Mouse (Mus musculus) liver, embryonic 12.5 days (tissue): ENCODE data around the gene Rnf225. TPM values are rescaled to one million over a fixed set of nuclear protein-coding genes. Genes with fewer than 3 reads are reported as not detected.
"Not testable (repeated sequence)": the region's sequence is repeated elsewhere in the genome, so short reads cannot be mapped to it uniquely, and the experiment has no call there.

ENCODE experiments used
- ATAC-seq: fragments of 200-750 bp; cut with Nextera tagmentation; 2 replicates; pipeline ENCODE4 v1.8.0; 2017; ENCODE audit warnings: moderate number of reproducible peaks, mild to moderate bottlenecking, moderate library complexity
- H3K27ac ChIP-seq: fragments of 300-500 bp; sonication (generic); 2 replicates; pipeline ENCODE4 v1.5.1; 2016; ENCODE audit warnings: mild to moderate bottlenecking
- H3K27me3 ChIP-seq: fragments of 300-500 bp; sonication (generic); replicated peaks from 2 replicates; pipeline ENCODE4 v1.6.1; 2016; ENCODE audit warnings: mild to moderate bottlenecking, moderate library complexity
- H3K36me3 ChIP-seq: fragments of 300-500 bp; sonication (generic); 2 replicates; pipeline ENCODE4 v1.6.1; 2016; ENCODE audit warnings: mild to moderate bottlenecking, moderate library complexity
- H3K4me1 ChIP-seq: fragments of 300-500 bp; sonication (generic); 2 replicates; pipeline ENCODE4 v1.6.1; 2016
- H3K4me2 ChIP-seq: fragments of 300-500 bp; sonication (generic); 2 replicates; pipeline ENCODE4 v1.6.1; 2016; ENCODE audit warnings: mild to moderate bottlenecking, moderate library complexity
- H3K4me3 ChIP-seq: fragments of 300-500 bp; sonication (generic); 2 replicates; pipeline ENCODE4 v1.5.1; 2016; ENCODE audit warnings: mild to moderate bottlenecking, moderate library complexity
- H3K9ac ChIP-seq: fragments of 300-500 bp; sonication (generic); 2 replicates; pipeline ENCODE4 v1.6.1; 2016; ENCODE audit warnings: mild to moderate bottlenecking, moderate library complexity
- H3K9me3 ChIP-seq: fragments of 300-500 bp; sonication (generic); replicated peaks from 2 replicates; pipeline ENCODE4 v1.6.1; 2016; ENCODE audit warnings: mild to moderate bottlenecking, moderate library complexity
- WGBS: fragments of 180-500 bp; shearing (Covaris S2); methylation state at CpG from one replicate; pipeline ENCODE4 v1.1.7; 2016; ENCODE audit not compliant: insufficient replicate concordance; 5-methylcytosine and 5-hydroxymethylcytosine counted together
- polyA plus RNA-seq: library from polyadenylated mRNA; unstranded; fragments of >200 nt; fragmentation: Nextera tagmentation; extraction: Ambion mirVana; gene quantifications from 2 replicates; pipeline ENCODE4 v1.2.1, GENCODE M21; 2016

Gene Rnf225
- polyA plus RNA-seq, 1 experiment from 2014 or later: 0.43 TPM

- no peak for ATAC-seq
- peaks cover 23% of the 10 kb centered on the region for H3K4me1 ChIP-seq
- WGBS: 86% methylated on average over 1 of the region's 1 CpGs
- no peaks in the 10 kb centered on the region for H3K9me3 ChIP-seq
- no peak overlapping the region for H3K4me2 ChIP-seq
- H3K27ac ChIP-seq: no peak overlapping the region
- no peaks in the 10 kb centered on the region for H3K27me3 ChIP-seq
- no peak overlapping the region for H3K9ac ChIP-seq
- no peak overlapping the region for H3K4me3 ChIP-seq
- peaks cover 71% of the 10 kb centered on the region for H3K36me3 ChIP-seq
Observed at GRCm38 (mm10) chr7:12905146-12905545, 22.1 kb upstream of the Rnf225 start.

- 20% methylated on average over 7 of the region's 7 CpGs for WGBS
- Histone ChIP-seq H3K9ac (peak overlapping the region; percentile 69), H3K4me1 (peaks cover 13% of the 10 kb centered on the region; the same call in 1 of the 2 replicates), H3K4me3 (peak overlapping the region; percentile 70), H3K27ac (peak overlapping the region; percentile 90), H3K27me3 (no peaks in the 10 kb centered on the region), H3K36me3 (peaks cover 42% of the 10 kb centered on the region), H3K4me2 (peak overlapping the region; percentile 74), H3K9me3 (no peaks in the 10 kb centered on the region)
- ATAC-seq: peak; percentile 62
Observed at GRCm38 (mm10) chr7:12909498-12909962, 17.7 kb upstream of the Rnf225 start.

GRCm38 (mm10) chr7:12910181-12910668 lies 17.0 kb upstream of the Rnf225 start:
- no peaks in the 10 kb centered on the region for H3K9me3 ChIP-seq
- whole genome bisulfite sequencing: 4% methylated on average over 19 of the region's 19 CpGs

GRCm38 (mm10) chr7:12913556-12913955 lies 13.7 kb upstream of the Rnf225 start:
- H3K36me3 ChIP-seq: peaks cover 2% of the 10 kb centered on the region
- no peak for ATAC-seq
- no peak overlapping the region for H3K9ac ChIP-seq
- no peak overlapping the region for H3K27ac ChIP-seq
- H3K4me3 ChIP-seq: no peak overlapping the region
- peaks cover 12% of the 10 kb centered on the region; the same call in 1 of the 2 replicates for H3K4me1 ChIP-seq
- H3K4me2 ChIP-seq: no peak overlapping the region
- H3K9me3 ChIP-seq: no peaks in the 10 kb centered on the region
- no peaks in the 10 kb centered on the region for H3K27me3 ChIP-seq

More at GRCm38 (mm10) chr7:12910181-12910668, 17.0 kb upstream of the Rnf225 start:
- H3K9ac ChIP-seq: peak overlapping the region; percentile 69
- peaks cover 35% of the 10 kb centered on the region for H3K36me3 ChIP-seq
- H3K27me3 ChIP-seq: no peaks in the 10 kb centered on the region
- H3K4me3 ChIP-seq: peak overlapping the region; percentile 70
- ATAC-seq: peak; percentile 84
- peak overlapping the region; percentile 74 for H3K4me2 ChIP-seq
- peaks cover 12% of the 10 kb centered on the region; the same call in 1 of the 2 replicates for H3K4me1 ChIP-seq
- peak overlapping the region; percentile 90 for H3K27ac ChIP-seq

GRCm38 (mm10) chr7:12920495-12920894 lies 6.7 kb upstream of the Rnf225 start:
- peaks cover 43% of the 10 kb centered on the region for H3K4me1 ChIP-seq
- H3K36me3 ChIP-seq: peaks cover 27% of the 10 kb centered on the region
- WGBS: 72% methylated on average over 7 of the region's 8 CpGs
- H3K9ac ChIP-seq: peak overlapping the region; percentile 83; the same call in 1 of the 2 replicates
- H3K9me3 ChIP-seq, H3K27ac ChIP-seq, ATAC-seq, H3K27me3 ChIP-seq: not testable (repeated sequence)
- H3K4me2 ChIP-seq: peak overlapping the region; percentile 88
- 0 out of 2 replicates have a peak overlapping the region, but pooled peaks have one; percentile 84 for H3K4me3 ChIP-seq

GRCm38 (mm10) chr7:12921318-12921704 lies 5.9 kb upstream of the Rnf225 start:
- ATAC-seq: no peak
- 0% methylated on average over 3 of the region's 3 CpGs for WGBS

GRCm38 (mm10) chr7:12921705-12922465 lies 5.3 kb upstream of the Rnf225 start, which contains the start of gene Rps5:
TSS of gene Rps5 (plus strand) at chr7:12922290.
- Histone ChIP-seq H3K4me3 (peak within 1 kb of the TSS; percentile 84), H3K27ac (peak within 1 kb of the TSS; percentile 91), H3K36me3 (peaks cover 41% of the 10 kb centered on the region), H3K4me2 (peak within 1 kb of the TSS; percentile 88), H3K9ac (peak within 1 kb of the TSS; percentile 87), H3K9me3 (no peaks in the 10 kb centered on the region), H3K27me3 (no peaks in the 10 kb centered on the region), H3K4me1 (peaks cover 44% of the 10 kb centered on the region)
- under 1% methylated on average over 55 of the region's 55 CpGs for WGBS
- ATAC-seq: peak; percentile 97

More at GRCm38 (mm10) chr7:12921318-12921704, 5.9 kb upstream of the Rnf225 start:
- Histone ChIP-seq H3K9me3 (no peaks in the 10 kb centered on the region), H3K27me3 (no peaks in the 10 kb centered on the region), H3K4me2 (peak overlapping the region; percentile 88), H3K36me3 (peaks cover 35% of the 10 kb centered on the region), H3K4me1 (peaks cover 44% of the 10 kb centered on the region), H3K4me3 (peak overlapping the region; percentile 84), H3K9ac (peak overlapping the region; percentile 83), H3K27ac (peak overlapping the region; percentile 91)

- peaks cover 50% of the 10 kb centered on the region for H3K4me1 ChIP-seq
- no peaks in the 10 kb centered on the region for H3K9me3 ChIP-seq
- peak overlapping the region; percentile 78 for H3K4me2 ChIP-seq
- WGBS: 1% methylated on average over 8 of the region's 8 CpGs
- no peak for ATAC-seq
- H3K4me3 ChIP-seq: peak overlapping the region; percentile 84
- H3K9ac ChIP-seq: peak overlapping the region; percentile 87
- peaks cover 2% of the 10 kb centered on the region for H3K27me3 ChIP-seq
- H3K36me3 ChIP-seq: peaks cover 47% of the 10 kb centered on the region
- H3K27ac ChIP-seq: peak overlapping the region; percentile 55
Observed at GRCm38 (mm10) chr7:12922729-12923128, 4.5 kb upstream of the Rnf225 start.

GRCm38 (mm10) chr7:12926316-12926715 lies 900 bp upstream of the Rnf225 start:
- H3K4me1 ChIP-seq: peaks cover 45% of the 10 kb centered on the region
- WGBS: 72% methylated on average over 7 of the region's 7 CpGs
- no peak overlapping the region for H3K9ac ChIP-seq
- peaks cover 24% of the 10 kb centered on the region for H3K27me3 ChIP-seq
- no peaks in the 10 kb centered on the region for H3K9me3 ChIP-seq
- H3K36me3 ChIP-seq: peaks cover 51% of the 10 kb centered on the region
- no peak overlapping the region for H3K4me3 ChIP-seq
- no peak overlapping the region for H3K27ac ChIP-seq
- H3K4me2 ChIP-seq: no peak overlapping the region
- ATAC-seq: no peak

- peaks cover 50% of the 10 kb centered on the region for H3K36me3 ChIP-seq
- ATAC-seq: peak; percentile 36
- WGBS: 10% methylated on average over 65 of the region's 65 CpGs
- H3K4me3 ChIP-seq: peak overlapping the region; percentile 40
- H3K4me1 ChIP-seq: peaks cover 40% of the 10 kb centered on the region
- H3K27me3 ChIP-seq: peaks cover 24% of the 10 kb centered on the region
- H3K27ac ChIP-seq: no peak overlapping the region; the same call in 1 of the 2 replicates
- no peaks in the 10 kb centered on the region for H3K9me3 ChIP-seq
- H3K9ac ChIP-seq: peak overlapping the region; percentile 56
- H3K4me2 ChIP-seq: peak overlapping the region; percentile 66
Observed at GRCm38 (mm10) chr7:12927693-12928589, 725 bp downstream of the Rnf225 start.

- H3K9me3 ChIP-seq: 0 out of 2 replicates have a peak, but pooled peaks cover 4% of the 10 kb centered on the region
- peaks cover 8% of the 10 kb centered on the region for H3K4me1 ChIP-seq
- H3K27me3 ChIP-seq: peaks cover 12% of the 10 kb centered on the region
- 0 out of 2 replicates have a peak, but pooled peaks cover 4% of the 10 kb centered on the region for H3K36me3 ChIP-seq
- WGBS: 73% methylated on average over 4 of the region's 4 CpGs
- H3K9ac ChIP-seq: no peak overlapping the region
- H3K4me2 ChIP-seq: no peak overlapping the region
- no peak overlapping the region for H3K27ac ChIP-seq
- H3K4me3 ChIP-seq: no peak overlapping the region
- ATAC-seq: no peak
Observed at GRCm38 (mm10) chr7:12933615-12934140, 6.5 kb downstream of the Rnf225 start.
